Mouse (Mus musculus): ENCODE measurements around the gene Nckap5. TPM values are rescaled to one million over a fixed set of nuclear protein-coding genes. Genes with fewer than 3 reads are reported as not detected.
"Not testable (repeated sequence)": the region's sequence is repeated elsewhere in the genome, so short reads cannot be mapped to it uniquely, and the experiment has no call there.

The Nckap5 gene
- polyA plus RNA-seq, 1 experiment from 2014 or later: 45.0 TPM

DNA sequence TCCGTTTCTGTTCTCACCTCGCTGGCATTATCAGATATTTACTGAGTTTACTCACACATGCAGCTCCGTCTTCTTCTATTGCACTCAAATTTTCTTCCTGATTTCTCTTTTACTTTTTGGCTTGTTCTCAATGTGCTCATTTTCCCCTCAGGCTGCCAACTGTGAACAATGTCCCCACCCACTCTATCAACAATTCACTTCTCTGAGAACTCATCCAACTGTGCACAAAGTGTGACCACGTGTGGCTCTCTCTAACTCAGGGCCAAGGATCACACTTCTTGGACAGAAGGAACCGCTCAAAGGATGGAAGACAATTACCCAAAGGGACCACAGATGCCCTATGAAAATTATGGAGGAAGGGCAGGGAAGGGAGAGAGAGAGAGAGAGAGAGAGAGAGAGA lies 707.5 kb downstream of the Nckap5 start:
- no peaks in the 10 kb centered on the region for H3K9me3 ChIP-seq (ENCODE audit: control insufficient read depth, low read length)
- ATAC-seq (ENCODE audit: low read depth): no peak
- WGBS: 64% methylated on average over 5 of the region's 5 CpGs

DNA sequence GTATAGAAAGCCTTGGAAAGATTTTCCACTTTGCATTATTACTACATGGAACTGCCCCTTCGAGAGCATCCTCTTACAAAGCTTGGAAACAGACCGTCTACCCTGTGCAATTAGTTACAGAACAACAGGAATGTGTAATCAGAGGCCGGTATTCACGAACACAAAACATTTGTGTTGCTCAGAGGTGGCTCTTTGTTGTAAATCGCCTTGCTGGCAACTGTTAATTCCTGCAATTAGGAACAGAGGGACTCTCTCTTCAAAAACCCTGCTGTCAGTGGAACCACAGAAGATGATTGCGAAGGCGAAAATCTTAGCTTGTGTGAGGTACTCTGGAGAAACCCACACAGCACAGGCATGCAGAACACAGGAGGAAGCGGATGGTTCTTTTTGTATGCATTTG lies 710.1 kb downstream of the Nckap5 start:
- WGBS: 79% methylated on average over 8 of the region's 8 CpGs
- no peaks in the 10 kb centered on the region for H3K9me3 ChIP-seq (ENCODE audit: control insufficient read depth, low read length)
- H3K4me1 ChIP-seq (replicated peaks; ENCODE audit: control insufficient read depth, insufficient read depth, low read length): no peaks in the 10 kb centered on the region
- H3K36me3 ChIP-seq (ENCODE audit: control insufficient read depth, insufficient read depth, low read length): peaks cover 2% of the 10 kb centered on the region; the same call in 1 of the 2 replicates
- H3K27ac ChIP-seq (ENCODE audit: low read length): no peak overlapping the region
- H3K4me2 ChIP-seq (ENCODE audit: low read depth, low read length): no peak overlapping the region
- no peak overlapping the region for H3K9ac ChIP-seq (ENCODE audit: low read length)
- ATAC-seq (ENCODE audit: low read depth): no peak
- no peak overlapping the region for H3K4me3 ChIP-seq (ENCODE audit: low read length)
- H3K27me3 ChIP-seq (ENCODE audit: control insufficient read depth, insufficient read depth, low read depth, low read length): no peaks in the 10 kb centered on the region

More for the DNA sequence above, 707.5 kb downstream of the Nckap5 start:
- Histone ChIP-seq H3K4me2 (ENCODE audit: low read depth, low read length) (no peak overlapping the region), H3K27ac (ENCODE audit: low read length) (no peak overlapping the region), H3K27me3 (ENCODE audit: control insufficient read depth, insufficient read depth, low read depth, low read length) (no peaks in the 10 kb centered on the region), H3K4me1 (replicated peaks; ENCODE audit: control insufficient read depth, insufficient read depth, low read length) (no peaks in the 10 kb centered on the region), H3K4me3 (ENCODE audit: low read length) (no peak overlapping the region), H3K36me3 (ENCODE audit: control insufficient read depth, insufficient read depth, low read length) (peaks cover 2% of the 10 kb centered on the region; the same call in 1 of the 2 replicates), H3K9ac (ENCODE audit: low read length) (no peak overlapping the region)

DNA sequence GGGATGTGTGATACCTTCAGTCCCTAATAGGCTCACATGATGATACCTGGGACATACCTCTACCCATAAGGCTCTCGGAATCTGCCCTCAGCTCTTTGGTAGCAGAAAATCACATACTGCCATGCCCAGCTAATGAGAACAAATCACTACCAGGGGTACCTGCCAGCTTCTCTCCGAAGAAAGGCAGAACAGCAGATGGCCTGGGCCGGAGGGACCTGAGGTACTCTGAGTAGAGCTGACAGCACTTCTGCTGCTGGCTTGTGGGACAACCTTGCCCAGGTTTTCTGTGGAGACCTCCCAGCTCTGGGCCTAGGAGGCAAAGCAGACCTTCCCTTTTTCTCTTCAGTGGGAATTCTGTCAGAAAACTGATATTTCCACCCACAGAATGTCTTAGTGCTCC lies 714.6 kb downstream of the Nckap5 start:
- Histone ChIP-seq H3K27me3 (ENCODE audit: control insufficient read depth, insufficient read depth, low read depth, low read length) (no peaks in the 10 kb centered on the region), H3K27ac (ENCODE audit: low read length) (no peak overlapping the region), H3K4me3 (ENCODE audit: low read length) (no peak overlapping the region), H3K36me3 (ENCODE audit: control insufficient read depth, insufficient read depth, low read length) (no peaks in the 10 kb centered on the region), H3K9me3 (ENCODE audit: control insufficient read depth, low read length) (no peaks in the 10 kb centered on the region), H3K9ac (ENCODE audit: low read length) (no peak overlapping the region), H3K4me1 (replicated peaks; ENCODE audit: control insufficient read depth, insufficient read depth, low read length) (no peaks in the 10 kb centered on the region), H3K4me2 (ENCODE audit: low read depth, low read length) (no peak overlapping the region)
- no peak for ATAC-seq (ENCODE audit: low read depth)
- 82% methylated on average over 3 of the region's 3 CpGs for WGBS

DNA sequence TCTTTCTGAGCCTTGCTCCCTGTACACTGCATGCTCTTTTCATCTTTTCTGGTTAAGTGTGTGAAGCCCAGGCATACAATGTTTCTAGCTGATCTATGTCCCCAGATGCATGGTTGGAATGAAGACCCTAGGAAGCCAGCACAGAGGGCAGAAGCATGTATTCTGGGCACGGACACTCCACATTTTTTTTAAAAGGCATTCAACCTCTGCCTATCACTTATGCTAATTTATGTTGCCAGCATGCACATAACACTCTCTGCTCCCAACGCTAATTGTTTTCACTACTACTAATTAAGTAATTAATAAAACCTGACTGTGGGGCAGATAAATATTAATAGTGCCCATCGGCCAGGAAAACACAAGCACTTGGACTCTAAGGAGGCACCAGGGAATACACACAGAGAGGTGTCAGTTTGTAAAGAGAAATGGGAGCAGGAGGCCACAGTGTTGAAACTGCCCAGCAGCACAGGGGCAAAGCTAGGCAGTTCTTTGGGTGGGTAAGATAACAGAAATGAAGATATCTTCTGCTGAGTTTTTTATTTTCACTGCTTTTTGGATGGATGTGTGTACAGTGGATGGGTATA lies 724.8 kb downstream of the Nckap5 start:
- Histone ChIP-seq H3K9ac (ENCODE audit: low read length) (no peak overlapping the region), H3K27ac (ENCODE audit: low read length) (no peak overlapping the region), H3K4me1 (replicated peaks; ENCODE audit: control insufficient read depth, insufficient read depth, low read length) (no peaks in the 10 kb centered on the region), H3K36me3 (ENCODE audit: control insufficient read depth, insufficient read depth, low read length) (peaks cover 14% of the 10 kb centered on the region), H3K27me3 (ENCODE audit: control insufficient read depth, insufficient read depth, low read depth, low read length) (no peaks in the 10 kb centered on the region), H3K4me3 (ENCODE audit: low read length) (no peak overlapping the region), H3K4me2 (ENCODE audit: low read depth, low read length) (no peak overlapping the region), H3K9me3 (ENCODE audit: control insufficient read depth, low read length) (no peaks in the 10 kb centered on the region)
- no peak for ATAC-seq (ENCODE audit: low read depth)
- 82% methylated on average over 3 of the region's 3 CpGs for WGBS

DNA sequence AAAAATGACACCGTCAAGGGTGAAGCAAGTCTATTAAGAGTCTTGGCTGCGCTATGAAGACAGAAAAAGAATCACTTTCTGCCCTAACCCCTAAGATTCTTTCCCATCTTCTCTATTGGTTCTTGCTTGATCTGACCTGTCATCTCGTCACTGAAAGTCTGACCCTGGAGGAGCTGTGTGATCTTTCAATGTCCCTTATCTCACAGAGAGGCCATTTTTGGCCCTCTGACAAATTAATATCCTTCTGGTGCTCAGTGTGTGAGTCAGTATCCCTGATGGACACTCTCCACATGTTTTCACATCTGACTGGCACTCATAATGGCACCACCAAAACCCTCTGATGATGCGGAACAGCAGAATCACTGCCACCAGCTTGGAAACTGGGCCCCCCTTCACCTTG lies 736.3 kb downstream of the Nckap5 start:
- Histone ChIP-seq H3K36me3 (ENCODE audit: control insufficient read depth, insufficient read depth, low read length) (peaks cover 5% of the 10 kb centered on the region), H3K9ac (ENCODE audit: low read length) (no peak overlapping the region), H3K4me3 (ENCODE audit: low read length) (no peak overlapping the region), H3K9me3 (ENCODE audit: control insufficient read depth, low read length) (no peaks in the 10 kb centered on the region), H3K27ac (ENCODE audit: low read length) (no peak overlapping the region), H3K27me3 (ENCODE audit: control insufficient read depth, insufficient read depth, low read depth, low read length) (no peaks in the 10 kb centered on the region), H3K4me2 (ENCODE audit: low read depth, low read length) (no peak overlapping the region), H3K4me1 (replicated peaks; ENCODE audit: control insufficient read depth, insufficient read depth, low read length) (no peaks in the 10 kb centered on the region)
- ATAC-seq (ENCODE audit: low read depth): no peak
- 62% methylated on average over 4 of the region's 4 CpGs for WGBS

DNA sequence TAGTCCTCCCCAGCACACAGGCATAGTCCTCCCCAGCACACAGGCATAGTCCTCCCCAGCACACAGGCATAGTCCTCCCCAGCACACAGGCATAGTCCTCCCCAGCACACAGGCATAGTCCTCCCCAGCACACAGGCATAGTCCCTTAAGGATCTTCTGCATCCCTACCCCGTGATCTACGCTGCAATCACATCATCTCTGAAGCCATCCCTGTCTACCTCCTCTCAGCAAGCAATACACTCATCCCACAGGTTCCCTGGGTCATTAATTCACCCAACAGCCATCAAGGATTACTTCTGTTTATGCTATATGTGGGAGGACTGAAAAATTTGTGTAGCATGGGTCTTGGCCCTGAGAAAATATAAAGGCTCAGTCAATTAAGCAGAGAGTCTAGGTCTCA lies 738.6 kb downstream of the Nckap5 start:
- not testable (repeated sequence) for H3K4me3 ChIP-seq (ENCODE audit: low read length); H3K27me3 ChIP-seq (ENCODE audit: control insufficient read depth, insufficient read depth, low read depth, low read length); H3K36me3 ChIP-seq (ENCODE audit: control insufficient read depth, insufficient read depth, low read length); H3K27ac ChIP-seq (ENCODE audit: low read length); H3K4me1 ChIP-seq (replicated peaks; ENCODE audit: control insufficient read depth, insufficient read depth, low read length); H3K4me2 ChIP-seq (ENCODE audit: low read depth, low read length); H3K9me3 ChIP-seq (ENCODE audit: control insufficient read depth, low read length); H3K9ac ChIP-seq (ENCODE audit: low read length); ATAC-seq (ENCODE audit: low read depth)
- WGBS: 86% methylated on average over 2 of the region's 2 CpGs

DNA sequence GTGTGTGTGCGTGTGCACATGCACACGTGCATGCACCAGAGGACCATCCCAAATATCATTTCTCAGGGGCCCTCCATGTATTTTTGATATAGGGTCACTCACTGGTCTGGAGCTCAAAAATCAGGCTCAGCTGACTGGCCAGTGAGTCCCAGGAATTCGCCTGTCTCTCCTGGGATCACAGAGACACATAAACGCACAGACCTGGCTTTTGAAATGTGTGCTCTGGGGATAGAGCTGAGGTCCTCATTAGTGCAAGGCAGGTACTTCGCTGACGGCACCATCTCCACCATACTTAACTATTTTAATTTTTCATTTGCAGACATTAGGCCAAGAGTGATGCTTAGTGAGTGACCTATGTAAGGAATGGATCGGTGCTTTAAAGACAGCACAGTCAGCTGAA lies 743.4 kb downstream of the Nckap5 start:
- ATAC-seq (ENCODE audit: low read depth): no peak
- 87% methylated on average over 7 of the region's 7 CpGs for WGBS

DNA sequence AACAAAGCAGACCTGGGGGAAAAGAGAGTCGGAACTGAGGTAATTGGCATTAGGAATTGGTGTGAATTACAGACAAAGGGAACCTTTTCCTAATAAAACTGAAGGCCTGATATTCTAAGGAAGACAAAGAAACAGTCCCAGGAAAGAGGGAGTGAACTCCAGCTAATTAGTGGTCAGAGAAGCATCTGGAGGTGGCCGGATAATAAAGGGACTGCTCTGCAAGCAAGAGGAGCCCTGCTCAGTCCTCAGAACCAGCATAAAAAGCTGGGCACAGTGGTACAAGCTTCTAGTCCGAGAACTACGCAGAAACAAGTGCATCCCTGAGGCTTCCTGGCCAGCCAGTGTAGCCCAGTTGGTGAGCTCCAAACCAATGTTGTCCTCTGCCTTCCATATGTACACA lies 754.3 kb downstream of the Nckap5 start:
- Histone ChIP-seq H3K4me3 (ENCODE audit: low read length) (no peak overlapping the region), H3K4me1 (replicated peaks; ENCODE audit: control insufficient read depth, insufficient read depth, low read length) (no peaks in the 10 kb centered on the region), H3K9ac (ENCODE audit: low read length) (no peak overlapping the region), H3K27me3 (ENCODE audit: control insufficient read depth, insufficient read depth, low read depth, low read length) (no peaks in the 10 kb centered on the region), H3K27ac (ENCODE audit: low read length) (no peak overlapping the region), H3K36me3 (ENCODE audit: control insufficient read depth, insufficient read depth, low read length) (no peaks in the 10 kb centered on the region), H3K4me2 (ENCODE audit: low read depth, low read length) (no peak overlapping the region), H3K9me3 (ENCODE audit: control insufficient read depth, low read length) (no peaks in the 10 kb centered on the region)
- ATAC-seq (ENCODE audit: low read depth): no peak
- WGBS: 84% methylated on average over 4 of the region's 4 CpGs

More for the DNA sequence above, 743.4 kb downstream of the Nckap5 start:
- Histone ChIP-seq H3K36me3 (ENCODE audit: control insufficient read depth, insufficient read depth, low read length) (peaks cover 5% of the 10 kb centered on the region; the same call in 1 of the 2 replicates), H3K27me3 (ENCODE audit: control insufficient read depth, insufficient read depth, low read depth, low read length) (no peaks in the 10 kb centered on the region), H3K4me3 (ENCODE audit: low read length) (no peak overlapping the region), H3K4me1 (replicated peaks; ENCODE audit: control insufficient read depth, insufficient read depth, low read length) (no peaks in the 10 kb centered on the region), H3K4me2 (ENCODE audit: low read depth, low read length) (no peak overlapping the region), H3K9me3 (ENCODE audit: control insufficient read depth, low read length) (no peaks in the 10 kb centered on the region), H3K9ac (ENCODE audit: low read length) (no peak overlapping the region), H3K27ac (ENCODE audit: low read length) (no peak overlapping the region)

DNA sequence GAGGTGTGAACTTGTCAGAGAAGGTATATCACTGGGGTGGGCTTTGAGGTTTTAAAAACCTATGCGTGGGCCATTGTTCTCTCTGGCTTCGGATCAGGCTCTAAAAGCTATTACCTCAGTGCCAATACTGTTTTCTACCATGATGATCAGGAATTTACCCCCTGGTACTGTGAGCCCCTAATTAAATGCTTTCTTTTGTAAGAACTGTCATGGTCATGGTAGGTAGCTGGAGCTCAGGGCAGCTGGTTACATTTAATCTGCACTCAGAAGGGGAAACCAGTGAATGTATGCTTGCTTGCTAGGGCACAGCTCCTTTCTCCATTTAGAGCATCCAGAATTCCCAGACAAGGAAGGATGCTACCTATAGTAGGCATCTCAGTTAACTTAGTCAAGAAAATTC lies 759.7 kb downstream of the Nckap5 start:
- ATAC-seq (ENCODE audit: low read depth): no peak
- Histone ChIP-seq H3K4me3 (ENCODE audit: low read length) (no peak overlapping the region), H3K4me2 (ENCODE audit: low read depth, low read length) (no peak overlapping the region), H3K27me3 (ENCODE audit: control insufficient read depth, insufficient read depth, low read depth, low read length) (no peaks in the 10 kb centered on the region), H3K9ac (ENCODE audit: low read length) (no peak overlapping the region), H3K36me3 (ENCODE audit: control insufficient read depth, insufficient read depth, low read length) (no peaks in the 10 kb centered on the region), H3K4me1 (replicated peaks; ENCODE audit: control insufficient read depth, insufficient read depth, low read length) (no peaks in the 10 kb centered on the region), H3K9me3 (ENCODE audit: control insufficient read depth, low read length) (no peaks in the 10 kb centered on the region), H3K27ac (ENCODE audit: low read length) (no peak overlapping the region)
- 93% methylated on average over 2 of the region's 2 CpGs for WGBS

DNA sequence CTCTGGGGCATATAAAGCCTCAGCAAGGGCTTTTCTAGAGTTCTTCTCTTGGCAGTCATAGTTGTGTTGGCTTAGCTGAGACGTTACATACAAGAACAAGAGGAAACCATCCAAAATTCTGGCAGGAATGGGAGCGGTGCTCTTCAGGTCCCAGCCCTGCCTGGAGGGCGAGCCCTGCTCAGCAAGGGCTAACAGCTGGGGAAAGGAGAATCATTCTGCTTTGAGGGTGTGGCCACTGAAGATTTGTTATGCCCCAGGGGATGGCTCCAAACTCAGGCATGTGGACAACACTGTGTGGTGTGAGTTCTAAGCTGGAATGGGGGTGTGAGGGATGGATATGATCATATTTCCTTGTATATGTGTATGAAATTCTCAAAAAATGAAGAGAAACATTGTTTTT lies 779.1 kb downstream of the Nckap5 start:
- no peak for ATAC-seq (ENCODE audit: low read depth)
- Histone ChIP-seq H3K9me3 (ENCODE audit: control insufficient read depth, low read length) (no peaks in the 10 kb centered on the region), H3K36me3 (ENCODE audit: control insufficient read depth, insufficient read depth, low read length) (no peaks in the 10 kb centered on the region), H3K4me1 (replicated peaks; ENCODE audit: control insufficient read depth, insufficient read depth, low read length) (no peaks in the 10 kb centered on the region), H3K4me2 (ENCODE audit: low read depth, low read length) (no peak overlapping the region), H3K9ac (ENCODE audit: low read length) (no peak overlapping the region), H3K27me3 (ENCODE audit: control insufficient read depth, insufficient read depth, low read depth, low read length) (no peaks in the 10 kb centered on the region), H3K4me3 (ENCODE audit: low read length) (no peak overlapping the region), H3K27ac (ENCODE audit: low read length) (no peak overlapping the region)
- WGBS: 69% methylated on average over 3 of the region's 3 CpGs
